Mouse (Mus musculus): ENCODE measurements around the gene Pate2. TPM values are rescaled to one million over a fixed set of nuclear protein-coding genes. Genes with fewer than 3 reads are reported as not detected.

Gene Pate2
- under 1 TPM in 1 of 2 experiments, not detected in 1; 0.28 TPM for total RNA-seq (2021)
- polyA plus RNA-seq (2012; rRNA removed), result 0.08 and 0.09 TPM in 2 replicates
- long read RNA-seq, partial matches to known transcripts, result 0 of 1 reads
- long read RNA-seq, other reads (novel, unspliced or antisense), result 1 of 1 reads

- DNase-seq, result peak; percentile 96
Measured at GRCm38 (mm10) chr9:35569571-35570534, at the start of gene Pate2, which contains the start of gene Hyls1. Gene Pate2, plus strand, starts transcription at chr9:35570284. Gene Hyls1, minus strand, starts transcription at chr9:35570398.

- DNase-seq, result no peak
Measured at GRCm38 (mm10) chr9:35520631-35521348, 49.3 kb upstream of the Pate2 start.

DNA sequence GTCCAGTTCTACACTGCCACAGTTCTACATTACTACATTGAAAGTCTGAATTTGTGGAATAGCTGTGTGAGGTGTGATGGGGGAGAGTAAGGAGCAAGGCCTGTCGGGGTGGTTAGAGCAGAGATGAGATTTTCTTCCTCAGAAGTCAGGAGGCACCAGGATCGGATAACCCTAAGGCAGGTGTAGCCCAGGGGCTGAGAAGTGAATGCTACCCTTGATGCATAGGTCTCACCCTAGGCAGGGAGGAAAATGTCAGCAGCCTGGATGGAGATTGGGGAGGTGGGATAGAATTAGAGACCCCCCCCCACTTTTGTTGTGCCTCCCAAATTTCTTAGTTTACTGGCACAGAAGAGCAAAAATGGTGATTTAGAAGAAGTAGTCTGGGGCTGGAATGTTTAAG, 47.8 kb upstream of the Pate2 start:
- no peak for DNase-seq

DNA sequence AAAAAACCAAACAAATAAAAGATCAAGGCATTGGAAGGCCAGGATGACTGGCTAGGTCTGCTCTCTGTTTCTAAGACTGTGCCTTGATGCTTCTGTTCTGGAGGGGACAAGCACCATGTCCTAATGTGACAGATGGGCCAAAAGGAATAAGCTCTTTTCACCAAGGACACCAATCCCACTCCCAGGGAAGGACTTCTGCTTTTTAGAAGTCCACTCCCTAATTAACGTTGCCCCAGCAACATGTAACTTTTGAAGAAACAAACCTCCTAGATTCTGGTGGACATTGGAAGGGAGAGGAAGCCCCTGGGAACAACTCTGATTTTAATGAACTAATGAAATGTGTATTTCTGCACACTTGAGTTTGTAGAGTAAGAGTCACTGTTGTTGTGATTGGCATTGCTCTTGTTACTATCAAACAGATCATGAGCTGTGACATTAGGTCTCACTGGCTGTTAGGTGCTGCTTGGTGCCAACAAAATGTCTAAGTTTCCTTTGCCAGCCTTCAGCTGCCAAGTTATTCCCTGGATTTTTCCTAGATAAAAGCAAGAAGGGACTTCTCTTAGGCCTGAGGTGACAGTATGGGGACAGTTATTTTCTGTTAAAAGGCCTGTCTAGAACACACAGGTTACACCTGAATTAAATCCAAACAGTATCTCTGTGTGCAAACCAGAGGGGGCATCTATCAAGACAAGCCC, 47.1 kb upstream of the Pate2 start:
- no peak for DNase-seq

DNA sequence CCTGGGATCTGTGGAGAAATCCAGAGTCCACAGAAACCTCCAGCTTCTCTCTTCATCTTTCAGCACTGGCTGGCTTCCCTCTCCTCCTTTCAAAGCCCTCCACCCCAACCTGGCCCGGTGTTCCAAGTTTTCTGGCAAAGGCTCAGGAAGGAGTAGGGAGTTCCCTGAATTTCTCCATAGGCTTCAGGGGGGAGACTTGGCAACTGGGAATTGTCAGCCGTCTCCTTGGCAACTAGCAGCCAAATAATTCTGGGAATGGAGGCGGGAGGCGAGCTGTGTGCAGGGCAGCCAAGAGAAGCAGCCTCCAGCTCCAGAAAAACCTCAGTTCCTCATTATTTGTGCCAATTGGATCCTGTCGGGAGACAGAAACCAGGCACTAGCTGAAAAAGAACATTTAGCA, 46.5 kb upstream of the Pate2 start:
- peak; percentile 23 for DNase-seq

- peak; percentile 64 for DNase-seq
Measured at GRCm38 (mm10) chr9:35523941-35524411, 46.1 kb upstream of the Pate2 start.

DNA sequence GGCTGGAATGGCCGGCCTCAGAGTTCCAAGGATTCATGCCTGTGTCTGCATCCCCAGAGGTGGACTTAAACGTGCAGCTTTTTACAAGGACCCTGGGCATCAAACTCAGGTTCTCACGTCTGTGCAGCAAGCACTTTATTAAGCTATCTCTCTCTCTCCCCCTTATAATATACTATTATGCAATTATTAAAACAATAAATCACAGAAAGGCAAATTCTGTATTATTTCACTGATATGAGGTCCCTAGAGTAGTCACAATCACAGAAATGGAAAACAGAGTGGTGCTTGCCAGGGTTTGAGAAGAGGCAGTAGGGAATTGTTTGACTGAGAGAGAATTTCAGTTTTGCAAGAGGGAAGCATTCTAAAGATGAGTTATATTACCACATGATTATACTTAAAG, 40.9 kb upstream of the Pate2 start:
- no peak for DNase-seq

GRCm38 (mm10) chr9:35529796-35530195, 40.3 kb upstream of the Pate2 start:
- DNase-seq, result no peak

DNA sequence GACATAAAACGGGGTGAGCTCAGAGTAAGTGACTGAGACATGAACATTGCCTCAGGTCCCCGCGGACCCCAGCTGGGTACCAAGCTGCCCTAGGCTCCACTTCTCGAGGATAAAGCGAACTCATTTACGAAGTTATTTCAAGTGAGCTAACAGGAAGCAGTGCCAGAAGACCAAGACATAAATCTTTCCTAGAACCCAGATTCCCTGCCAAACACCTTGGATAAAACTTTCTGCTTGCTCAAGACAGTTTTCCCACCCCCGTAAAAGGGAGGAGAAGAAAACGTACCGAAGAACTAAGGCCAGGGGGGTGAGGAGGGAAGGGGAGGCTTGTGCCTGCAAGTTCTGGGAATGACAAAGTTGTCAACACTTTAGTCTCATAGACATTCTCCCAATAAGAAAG, 36.8 kb upstream of the Pate2 start:
- DNase-seq, result no peak

DNA sequence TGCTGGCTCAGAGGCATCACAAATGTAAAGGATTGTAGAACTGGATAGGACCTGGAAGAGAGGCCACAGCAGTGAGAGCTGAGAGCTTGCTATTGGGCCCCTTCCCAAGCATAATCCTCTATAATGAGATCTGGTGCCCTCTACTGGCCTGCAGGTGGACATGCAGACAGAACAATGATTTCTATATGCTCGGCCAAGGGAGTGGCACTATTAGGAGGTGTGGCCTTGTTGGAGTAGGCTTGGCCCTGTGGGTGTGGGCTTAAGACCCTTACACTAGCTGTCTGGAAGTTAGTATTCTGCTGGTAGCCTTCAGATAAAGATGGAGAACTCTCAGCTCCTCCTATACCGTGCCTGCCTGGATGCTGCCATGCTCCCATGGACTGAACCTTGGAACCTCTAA, 35.0 kb upstream of the Pate2 start:
- peak; percentile 24 for DNase-seq

- no peak for DNase-seq
Measured at GRCm38 (mm10) chr9:35535876-35536275, 34.2 kb upstream of the Pate2 start.

- DNase-seq, result no peak
Measured at GRCm38 (mm10) chr9:35539001-35539750, 30.9 kb upstream of the Pate2 start.

DNA sequence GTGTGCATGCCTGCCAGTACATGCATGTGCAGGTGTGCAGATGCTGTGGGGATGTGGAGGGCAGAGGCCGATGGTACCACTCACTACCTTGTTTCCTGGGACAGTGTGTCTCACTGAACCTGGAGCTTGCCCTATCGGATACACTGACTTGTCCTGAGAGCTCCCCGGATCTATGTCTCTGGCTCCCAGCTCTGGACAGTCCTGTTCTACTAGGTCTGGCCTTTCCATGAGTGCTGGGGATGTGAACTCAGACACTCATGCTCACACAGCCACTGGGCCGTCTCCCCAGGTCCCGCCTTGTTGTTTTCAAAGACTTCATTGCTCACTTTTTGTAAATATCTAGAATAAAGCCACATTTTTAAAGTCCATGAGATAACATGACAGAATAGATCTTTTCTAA, 29.1 kb upstream of the Pate2 start:
- DNase-seq, result no peak

GRCm38 (mm10) chr9:35541488-35541887, 28.6 kb upstream of the Pate2 start:
- peak; percentile 64 for DNase-seq

DNA sequence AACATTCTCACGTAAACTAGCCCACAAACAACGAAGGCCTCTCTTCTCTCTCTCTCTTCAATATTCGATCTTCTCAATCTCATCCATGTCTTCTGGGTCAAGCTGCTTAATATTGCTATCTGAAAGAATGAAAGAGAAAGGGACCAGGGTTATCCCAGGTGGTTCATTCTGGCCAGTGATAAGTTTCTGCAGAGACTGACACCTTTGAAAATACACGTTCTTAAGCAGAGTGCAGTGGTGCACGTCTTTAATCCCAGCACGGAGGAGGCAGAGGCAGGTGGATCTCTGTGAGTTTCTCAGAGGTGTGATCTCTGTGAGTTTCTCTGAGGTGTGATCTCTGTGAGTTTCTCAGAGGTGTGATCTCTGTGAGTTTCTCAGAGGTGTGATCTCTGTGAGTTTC, 28.1 kb upstream of the Pate2 start:
- DNase-seq, result no peak

DNA sequence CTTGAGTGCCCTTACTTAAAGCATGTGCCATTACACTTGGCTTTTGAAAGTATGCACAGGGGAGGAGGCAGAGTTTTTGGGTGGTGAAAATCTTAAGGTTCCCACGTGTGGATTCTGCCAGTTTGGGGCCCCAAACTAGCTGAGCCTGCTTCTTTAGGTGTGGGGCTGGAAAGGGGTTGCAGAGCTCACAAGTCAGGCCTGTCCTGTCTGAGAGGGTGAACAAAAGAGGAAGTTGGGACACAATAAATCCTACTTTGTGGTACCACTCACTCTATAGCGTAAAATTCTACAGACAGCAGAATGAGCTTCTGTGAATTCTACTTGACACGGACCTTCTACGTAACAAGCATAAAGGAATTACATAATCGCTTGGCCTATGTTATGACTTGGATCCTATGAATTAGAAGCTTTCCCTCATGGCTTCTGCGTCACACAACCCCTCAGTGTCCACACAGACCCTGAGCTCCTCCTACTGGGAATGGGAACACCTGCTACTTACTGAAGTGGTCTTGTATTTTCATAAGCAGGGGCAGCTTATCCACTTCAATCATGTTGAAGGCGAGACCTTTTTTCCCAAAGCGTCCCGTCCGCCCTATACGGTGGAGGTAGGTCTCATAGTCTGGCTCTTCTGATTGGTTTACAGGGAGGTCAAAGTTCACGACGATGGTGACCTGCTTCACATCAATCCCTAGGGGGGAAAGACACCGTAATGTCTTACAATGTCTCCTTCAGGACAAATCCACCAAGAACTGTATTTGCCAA, 26.8 kb upstream of the Pate2 start:
- DNase-seq, result no peak

GRCm38 (mm10) chr9:35544666-35545065, 25.4 kb upstream of the Pate2 start:
- no peak for DNase-seq

GRCm38 (mm10) chr9:35545704-35546103, 24.4 kb upstream of the Pate2 start:
- DNase-seq, result no peak

GRCm38 (mm10) chr9:35546745-35547144, 23.3 kb upstream of the Pate2 start:
- no peak for DNase-seq

- no peak for DNase-seq
Measured at GRCm38 (mm10) chr9:35548455-35548854, 21.6 kb upstream of the Pate2 start.
